Mouse (Mus musculus) kidney, adult 8-10 months (tissue): Measurements from ENCODE around the gene Prl8a2.

Experiments
- DNase-seq, 2 experiments: peaks; one replicate each; pipeline ENCODE4 v3.0.0; 2022

Prl8a2 gene

GRCm38 (mm10) chr13:27345373-27345772 lies at the start of gene Prl8a2:
TSS of gene Prl8a2 (plus strand) at chr13:27345673.
- DNase-seq: no peak

GRCm38 (mm10) chr13:27312334-27313225 lies 32.9 kb upstream of the Prl8a2 start, which contains the start of gene Prl6a1:
TSS of gene Prl6a1 (plus strand) at chr13:27312627.
- DNase-seq: no peak

GRCm38 (mm10) chr13:27334989-27335388 lies 10.5 kb upstream of the Prl8a2 start:
- no peak for DNase-seq

- no peak for DNase-seq
Observed at GRCm38 (mm10) chr13:27342733-27343275, 2.7 kb upstream of the Prl8a2 start.

GRCm38 (mm10) chr13:27390746-27391145 lies 45.3 kb downstream of the Prl8a2 start, which contains the start of gene Prl2b1:
TSS of gene Prl2b1 (minus strand) at chr13:27390846.
- DNase-seq: no peak

GRCm38 (mm10) chr13:27399061-27399724 lies 53.7 kb downstream of the Prl8a2 start:
- no peak for DNase-seq
